Mouse (Mus musculus) hindbrain, embryonic 10.5 days (tissue): Measurements from ENCODE around the gene Sdccag8. TPM values are rescaled to one million over a fixed set of nuclear protein-coding genes. Genes with fewer than 3 reads are reported as not detected.
"Not testable (repeated sequence)": the region's sequence is repeated elsewhere in the genome, so short reads cannot be mapped to it uniquely, and the experiment has no call there.

Experiments
- DNase-seq: peaks from one replicate; pipeline ENCODE4 v3.0.0-alpha.2; 2017; ENCODE audit warnings: low spot score
- H3K27ac ChIP-seq: fragments of 300-500 bp; sonication (generic); 2 replicates; pipeline ENCODE4 v1.5.1; 2016; ENCODE audit warnings: mild to moderate bottlenecking, moderate library complexity
- H3K27me3 ChIP-seq: fragments of 300-500 bp; sonication (generic); 2 replicates; pipeline ENCODE4 v1.6.1; 2016; ENCODE audit warnings: mild to moderate bottlenecking; ENCODE audit not compliant: poor library complexity, insufficient read depth, severe bottlenecking
- H3K36me3 ChIP-seq: fragments of 300-500 bp; sonication (generic); 2 replicates; pipeline ENCODE4 v1.6.1; 2016; ENCODE audit warnings: mild to moderate bottlenecking, moderate library complexity
- H3K4me1 ChIP-seq: fragments of 300-500 bp; sonication (generic); replicated peaks from 2 replicates; pipeline ENCODE4 v1.6.1; 2016; ENCODE audit warnings: mild to moderate bottlenecking
- H3K4me3 ChIP-seq: fragments of 300-500 bp; sonication (generic); 2 replicates; pipeline ENCODE4 v1.5.1; 2016; ENCODE audit warnings: mild to moderate bottlenecking, moderate library complexity
- H3K9me3 ChIP-seq: fragments of 300-500 bp; sonication (generic); 2 replicates; pipeline ENCODE4 v1.6.1; 2016; ENCODE audit warnings: mild to moderate bottlenecking, moderate library complexity
- WGBS: fragments of 180-500 bp; shearing (Covaris S2); methylation state at CpG from one replicate; pipeline ENCODE4 v1.1.7; 2016; 5-methylcytosine and 5-hydroxymethylcytosine counted together
- polyA plus RNA-seq: library from polyadenylated mRNA; unstranded; fragments of >200 nt; fragmentation: Nextera tagmentation; extraction: Ambion mirVana; gene quantifications from 2 replicates; pipeline ENCODE4 v1.2.1, GENCODE M21; 2016

The Sdccag8 gene
- polyA plus RNA-seq, 1 experiment from 2014 or later, result 25.3 TPM

DNA sequence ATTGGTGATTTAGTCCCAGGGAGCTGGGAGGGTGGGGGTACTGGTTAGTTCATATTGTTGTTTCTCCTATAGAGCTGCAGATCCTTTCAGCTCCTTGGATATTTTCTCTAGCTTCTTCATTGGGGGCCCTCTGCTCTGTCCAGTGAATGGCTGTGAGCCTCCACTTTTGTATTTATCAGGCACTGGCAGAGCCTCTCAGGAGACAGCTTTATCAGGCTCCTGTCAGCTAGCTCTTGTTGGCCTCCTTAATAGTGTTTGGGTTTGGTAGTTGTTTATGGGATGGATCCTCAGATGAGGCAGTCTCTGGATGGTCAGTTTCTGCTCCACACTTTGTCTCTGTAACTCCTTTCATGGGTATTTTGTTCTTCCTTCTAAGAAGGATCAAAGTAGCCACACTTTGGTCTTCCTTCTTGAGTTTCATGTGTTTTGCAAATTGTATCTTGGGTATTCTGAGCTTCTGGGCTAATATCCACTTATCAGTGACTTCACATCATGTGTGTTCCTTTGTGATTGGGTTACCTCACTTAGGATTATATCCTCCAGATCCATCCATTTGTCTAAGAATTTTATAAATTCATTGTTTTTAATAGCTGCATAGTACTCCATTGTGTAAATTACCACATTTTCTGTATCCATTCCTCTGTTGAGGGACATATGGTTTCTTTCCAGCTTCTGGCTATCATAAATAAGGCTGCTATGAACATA is 127.0 kb downstream of the Sdccag8 start:
- not testable (repeated sequence) for H3K36me3 ChIP-seq, H3K4me1 ChIP-seq, DNase-seq, H3K27me3 ChIP-seq, H3K9me3 ChIP-seq, H3K27ac ChIP-seq, H3K4me3 ChIP-seq

- 91% methylated on average over 5 of the region's 5 CpGs for WGBS
- H3K4me1 ChIP-seq, result peaks cover 11% of the 10 kb centered on the region
- H3K4me3 ChIP-seq, result no peak overlapping the region
- no peak overlapping the region for H3K27ac ChIP-seq
- no peaks in the 10 kb centered on the region for H3K27me3 ChIP-seq
- no peaks in the 10 kb centered on the region for H3K36me3 ChIP-seq
- no peak for DNase-seq
- H3K9me3 ChIP-seq, result no peaks in the 10 kb centered on the region
Observed at GRCm38 (mm10) chr1:176943126-176943525, 128.7 kb downstream of the Sdccag8 start.

- Histone ChIP-seq H3K4me1 (peaks cover 16% of the 10 kb centered on the region), H3K27me3 (no peaks in the 10 kb centered on the region), H3K4me3 (no peak overlapping the region), H3K9me3 (no peaks in the 10 kb centered on the region), H3K27ac (no peak overlapping the region), H3K36me3 (no peaks in the 10 kb centered on the region)
- WGBS, result 88% methylated on average over 5 of the region's 5 CpGs
- no peak for DNase-seq
Observed at GRCm38 (mm10) chr1:176943987-176944386, 129.5 kb downstream of the Sdccag8 start.

GRCm38 (mm10) chr1:176944458-176945174 is 130.2 kb downstream of the Sdccag8 start:
- DNase-seq, result no peak
- no peaks in the 10 kb centered on the region for H3K9me3 ChIP-seq
- no peaks in the 10 kb centered on the region for H3K27me3 ChIP-seq
- peak overlapping the region; percentile 24; the same call in 1 of the 2 replicates for H3K27ac ChIP-seq
- peaks cover 20% of the 10 kb centered on the region for H3K4me1 ChIP-seq
- no peaks in the 10 kb centered on the region for H3K36me3 ChIP-seq
- no peak overlapping the region for H3K4me3 ChIP-seq
- WGBS, result 75% methylated on average over 8 of the region's 8 CpGs

DNA sequence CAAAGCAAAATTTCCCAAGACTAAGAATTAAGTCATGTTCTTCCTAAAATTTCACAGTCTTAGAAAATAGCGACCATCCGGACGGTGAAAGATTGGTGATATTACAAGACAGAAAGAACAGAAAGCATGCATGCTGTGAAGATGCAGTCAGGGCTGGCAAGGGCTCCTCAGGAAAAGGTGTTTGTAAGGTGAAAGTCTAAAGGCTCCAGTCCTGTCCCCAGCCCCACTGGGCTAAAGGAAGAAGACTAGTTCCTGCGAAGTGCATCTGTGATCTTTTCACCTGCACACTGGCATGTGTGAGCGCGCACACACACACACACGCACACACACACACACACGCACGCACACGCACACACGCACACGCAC is 130.7 kb downstream of the Sdccag8 start:
- no peaks in the 10 kb centered on the region for H3K27me3 ChIP-seq
- no peaks in the 10 kb centered on the region for H3K36me3 ChIP-seq
- H3K27ac ChIP-seq, result no peak overlapping the region
- no peaks in the 10 kb centered on the region for H3K9me3 ChIP-seq
- WGBS, result 91% methylated on average over 12 of the region's 12 CpGs
- H3K4me3 ChIP-seq, result no peak overlapping the region
- peaks cover 20% of the 10 kb centered on the region for H3K4me1 ChIP-seq
- DNase-seq, result no peak

DNA sequence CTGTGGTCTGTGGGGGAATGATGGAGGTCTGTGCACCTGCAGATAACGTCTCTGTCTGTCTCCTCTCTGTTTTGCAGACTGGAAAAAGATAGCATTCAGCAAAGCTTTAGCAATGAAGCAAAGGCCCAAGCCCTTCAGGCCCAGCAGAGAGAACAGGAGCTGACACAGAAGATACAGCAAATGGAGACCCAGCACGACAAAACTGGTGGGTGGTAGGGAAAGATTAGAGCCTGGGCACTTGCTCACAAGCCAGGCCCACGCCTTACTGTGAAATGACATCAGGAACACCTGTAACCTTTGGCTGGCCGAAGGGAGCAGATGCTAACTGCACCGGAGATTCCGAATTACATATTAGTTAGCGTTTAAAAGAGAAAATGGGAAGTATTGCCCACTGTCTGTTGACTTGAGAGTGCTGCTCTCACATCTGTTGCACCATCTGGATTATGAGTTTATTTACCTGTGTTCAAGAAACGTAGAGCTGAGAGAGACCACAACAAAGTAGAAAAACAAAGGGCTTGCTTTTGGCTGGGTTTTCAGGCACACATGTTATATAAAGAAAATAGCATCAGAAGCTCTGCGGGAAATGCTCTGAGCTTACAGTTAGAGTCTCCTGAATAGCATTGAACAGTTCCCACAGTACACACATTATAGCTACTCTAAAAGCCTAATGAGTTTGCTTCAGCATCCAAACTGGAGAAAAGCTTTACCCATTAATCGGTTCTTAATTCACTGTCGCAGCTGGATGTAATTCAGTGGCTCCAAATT is 131.8 kb downstream of the Sdccag8 start:
- 82% methylated on average over 11 of the region's 11 CpGs for WGBS
- no peak for DNase-seq

GRCm38 (mm10) chr1:176946796-176947181 is 132.3 kb downstream of the Sdccag8 start:
- DNase-seq, result no peak
- no peak overlapping the region for H3K27ac ChIP-seq

More for the DNA sequence above, 131.8 kb downstream of the Sdccag8 start:
- no peaks in the 10 kb centered on the region for H3K9me3 ChIP-seq
- H3K36me3 ChIP-seq, result no peaks in the 10 kb centered on the region
- no peak overlapping the region for H3K4me3 ChIP-seq
- H3K4me1 ChIP-seq, result peaks cover 22% of the 10 kb centered on the region
- no peaks in the 10 kb centered on the region for H3K27me3 ChIP-seq
- peak overlapping the region; percentile 56 for H3K27ac ChIP-seq

DNA sequence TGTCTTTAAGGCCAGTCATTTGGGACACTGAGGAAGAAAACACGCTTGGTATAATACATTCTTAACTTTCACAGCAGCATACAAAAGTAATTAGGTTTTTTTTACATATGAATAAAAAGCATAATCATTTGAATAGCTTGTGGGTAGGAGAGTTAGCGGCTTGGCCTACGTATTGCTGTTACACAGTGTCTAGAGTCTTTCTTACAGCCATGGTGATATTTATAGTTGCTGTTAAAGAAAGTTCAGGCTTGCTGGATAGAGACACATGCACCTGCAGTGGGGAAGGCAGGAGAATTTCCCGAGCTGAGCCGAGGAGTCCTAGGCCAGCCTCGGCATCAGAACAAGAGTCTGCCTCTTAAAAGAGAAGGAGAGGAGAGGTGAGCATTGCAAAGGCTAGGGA is 134.4 kb downstream of the Sdccag8 start:
- Histone ChIP-seq H3K27ac (peak overlapping the region; percentile 54), H3K4me3 (no peak overlapping the region), H3K27me3 (no peaks in the 10 kb centered on the region), H3K9me3 (no peaks in the 10 kb centered on the region), H3K4me1 (peaks cover 25% of the 10 kb centered on the region), H3K36me3 (no peaks in the 10 kb centered on the region)
- WGBS, result 66% methylated on average over 6 of the region's 6 CpGs
- no peak for DNase-seq

More at GRCm38 (mm10) chr1:176946796-176947181, 132.3 kb downstream of the Sdccag8 start:
- WGBS, result 86% methylated on average over 7 of the region's 7 CpGs
- Histone ChIP-seq H3K9me3 (no peaks in the 10 kb centered on the region), H3K4me3 (no peak overlapping the region), H3K4me1 (peaks cover 24% of the 10 kb centered on the region), H3K27me3 (no peaks in the 10 kb centered on the region), H3K36me3 (no peaks in the 10 kb centered on the region)

GRCm38 (mm10) chr1:176949320-176949719 is 134.9 kb downstream of the Sdccag8 start:
- H3K27me3 ChIP-seq, result no peaks in the 10 kb centered on the region
- WGBS, result 89% methylated on average over 6 of the region's 6 CpGs
- H3K27ac ChIP-seq, result peak overlapping the region; percentile 54
- DNase-seq, result no peak
- no peak overlapping the region for H3K4me3 ChIP-seq
- H3K36me3 ChIP-seq, result no peaks in the 10 kb centered on the region
- no peaks in the 10 kb centered on the region for H3K9me3 ChIP-seq
- peaks cover 25% of the 10 kb centered on the region for H3K4me1 ChIP-seq

- WGBS, result 90% methylated on average over 6 of the region's 6 CpGs
- no peak overlapping the region; the same call in 1 of the 2 replicates for H3K27ac ChIP-seq
- peaks cover 18% of the 10 kb centered on the region for H3K4me1 ChIP-seq
- H3K9me3 ChIP-seq, result no peaks in the 10 kb centered on the region
- H3K36me3 ChIP-seq, result no peaks in the 10 kb centered on the region
- no peak for DNase-seq
- no peaks in the 10 kb centered on the region for H3K27me3 ChIP-seq
- H3K4me3 ChIP-seq, result no peak overlapping the region
Observed at GRCm38 (mm10) chr1:176950061-176950460, 135.6 kb downstream of the Sdccag8 start.

GRCm38 (mm10) chr1:176951836-176952235 is 137.4 kb downstream of the Sdccag8 start:
- no peak overlapping the region for H3K27ac ChIP-seq
- peaks cover 5% of the 10 kb centered on the region for H3K36me3 ChIP-seq
- 59% methylated on average over 7 of the region's 7 CpGs for WGBS
- H3K27me3 ChIP-seq, result no peaks in the 10 kb centered on the region
- no peak for DNase-seq
- H3K4me3 ChIP-seq, result no peak overlapping the region
- no peaks in the 10 kb centered on the region for H3K9me3 ChIP-seq
- peaks cover 15% of the 10 kb centered on the region for H3K4me1 ChIP-seq

- Histone ChIP-seq H3K36me3 (peaks cover 5% of the 10 kb centered on the region), H3K9me3 (no peaks in the 10 kb centered on the region), H3K27ac (no peak overlapping the region), H3K27me3 (no peaks in the 10 kb centered on the region), H3K4me1 (no peaks in the 10 kb centered on the region), H3K4me3 (no peak overlapping the region)
- no peak for DNase-seq
- WGBS, result 90% methylated on average over 2 of the region's 2 CpGs
Observed at GRCm38 (mm10) chr1:176958311-176958710, 143.9 kb downstream of the Sdccag8 start.

DNA sequence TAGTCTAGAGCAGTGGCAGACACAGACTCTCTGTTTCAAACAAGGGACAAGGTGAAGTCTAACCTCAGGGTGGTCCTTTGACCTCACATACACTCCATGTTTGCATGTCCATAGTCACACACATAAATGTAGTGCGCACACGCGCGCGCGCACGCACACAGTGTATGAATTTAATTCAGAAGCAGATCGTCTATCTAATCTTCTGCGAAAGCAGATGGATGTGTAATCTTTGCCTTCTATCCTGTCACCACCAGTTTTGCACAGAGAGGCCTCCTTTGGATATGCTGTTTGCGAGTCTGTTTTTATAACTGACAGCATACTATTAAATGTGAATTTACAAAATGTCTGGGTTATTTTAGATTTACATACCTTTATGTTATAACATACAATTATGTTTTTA is 147.3 kb downstream of the Sdccag8 start:
- WGBS, result 97% methylated on average over 10 of the region's 10 CpGs
- DNase-seq, result no peak
- Histone ChIP-seq H3K9me3 (no peaks in the 10 kb centered on the region), H3K27ac (no peak overlapping the region), H3K27me3 (no peaks in the 10 kb centered on the region), H3K36me3 (no peaks in the 10 kb centered on the region), H3K4me1 (no peaks in the 10 kb centered on the region), H3K4me3 (no peak overlapping the region)
